Mouse (Mus musculus): Measurements from ENCODE around the gene Col17a1.

Col17a1 gene

DNA sequence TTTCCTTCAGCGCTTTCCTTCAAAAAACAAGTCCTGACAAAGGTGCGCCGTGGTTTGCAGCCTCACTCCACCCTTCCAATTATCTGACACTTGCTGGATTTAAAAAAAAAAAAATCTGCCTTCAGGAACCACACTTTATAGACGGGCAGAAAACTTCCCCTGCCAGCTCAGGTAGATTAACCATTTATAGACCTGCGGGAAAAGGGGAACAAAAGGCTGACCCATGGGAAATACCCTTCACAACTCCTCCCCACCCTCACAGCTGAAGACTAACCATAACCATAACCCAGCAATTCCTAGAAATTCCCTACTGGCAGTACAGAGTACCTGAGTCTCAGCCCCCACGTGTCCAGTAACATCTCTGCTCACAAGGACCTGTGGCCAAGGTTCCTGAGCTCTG lies at the start of gene Col17a1:
Gene Col17a1 (minus strand): TSS at position 101 of the 400 bp plus-strand sequence.
- DNase-seq (ENCODE audit: low read depth): no peak

DNA sequence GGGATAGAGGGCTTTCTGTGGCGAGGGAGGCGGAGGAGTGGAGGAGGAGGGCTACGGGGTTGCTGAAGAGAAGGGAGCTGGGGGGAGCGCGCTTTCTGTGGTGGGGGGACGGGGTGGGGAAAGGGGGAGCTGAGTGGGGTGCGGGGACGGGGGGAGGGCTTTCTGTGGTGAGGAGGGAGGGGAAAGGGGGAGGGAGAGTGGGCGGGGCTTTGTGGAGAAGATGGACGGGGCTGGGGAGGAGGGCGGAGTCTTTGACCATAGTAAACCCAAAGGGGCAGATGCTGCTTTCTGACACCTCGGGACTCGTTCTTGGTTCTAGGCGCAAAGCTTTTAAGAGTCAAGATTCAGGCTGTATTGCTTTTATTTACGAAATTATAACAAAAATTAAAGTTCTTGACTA lies 40.0 kb upstream of the Col17a1 start:
- peak; percentile 36 for DNase-seq (ENCODE audit: low read depth)

GRCm38 (mm10) chr19:47731071-47731881 lies 39.4 kb upstream of the Col17a1 start, which contains the start of gene Sfr1:
Gene Sfr1, plus strand, starts transcription at chr19:47731682.
- DNase-seq (ENCODE audit: low read depth): peak; percentile 90

DNA sequence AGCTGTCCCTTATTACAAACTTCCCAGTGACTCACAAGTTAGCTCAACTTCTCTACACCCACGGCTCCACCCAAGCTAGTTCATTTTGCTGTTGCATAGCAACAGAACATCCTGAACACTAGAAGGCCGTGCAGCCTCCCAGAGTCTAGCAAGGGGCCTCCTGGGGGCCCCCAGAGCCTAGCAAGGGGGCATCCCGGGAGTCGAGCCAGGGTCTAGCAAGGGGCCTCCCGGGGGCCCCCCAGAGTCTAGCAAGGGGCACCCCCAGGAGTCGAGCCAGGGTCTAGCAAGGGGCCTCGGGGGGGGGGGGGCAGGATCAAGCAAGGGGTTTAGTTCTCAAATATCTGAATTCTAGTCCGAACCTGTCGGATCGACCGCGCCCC lies 38.8 kb upstream of the Col17a1 start:
- peak; percentile 70 for DNase-seq (ENCODE audit: low read depth)

- no peak for DNase-seq (ENCODE audit: low read depth)
Measured at GRCm38 (mm10) chr19:47725643-47726140, 33.8 kb upstream of the Col17a1 start.

GRCm38 (mm10) chr19:47724903-47725302 lies 33.0 kb upstream of the Col17a1 start:
- DNase-seq (ENCODE audit: low read depth): no peak

- DNase-seq (ENCODE audit: low read depth): no peak
Measured at GRCm38 (mm10) chr19:47722471-47722870, 30.6 kb upstream of the Col17a1 start.

GRCm38 (mm10) chr19:47719147-47719546 lies 27.3 kb upstream of the Col17a1 start:
- no peak for DNase-seq (ENCODE audit: low read depth)

- no peak for DNase-seq (ENCODE audit: low read depth)
Measured at GRCm38 (mm10) chr19:47716144-47716543, 24.2 kb upstream of the Col17a1 start.

- no peak for DNase-seq (ENCODE audit: low read depth)
Measured at GRCm38 (mm10) chr19:47713457-47713856, 21.6 kb upstream of the Col17a1 start.

- DNase-seq (ENCODE audit: low read depth): no peak
Measured at GRCm38 (mm10) chr19:47710376-47710775, 18.5 kb upstream of the Col17a1 start.

GRCm38 (mm10) chr19:47705772-47706309 lies 13.9 kb upstream of the Col17a1 start:
- no peak for DNase-seq (ENCODE audit: low read depth)

DNA sequence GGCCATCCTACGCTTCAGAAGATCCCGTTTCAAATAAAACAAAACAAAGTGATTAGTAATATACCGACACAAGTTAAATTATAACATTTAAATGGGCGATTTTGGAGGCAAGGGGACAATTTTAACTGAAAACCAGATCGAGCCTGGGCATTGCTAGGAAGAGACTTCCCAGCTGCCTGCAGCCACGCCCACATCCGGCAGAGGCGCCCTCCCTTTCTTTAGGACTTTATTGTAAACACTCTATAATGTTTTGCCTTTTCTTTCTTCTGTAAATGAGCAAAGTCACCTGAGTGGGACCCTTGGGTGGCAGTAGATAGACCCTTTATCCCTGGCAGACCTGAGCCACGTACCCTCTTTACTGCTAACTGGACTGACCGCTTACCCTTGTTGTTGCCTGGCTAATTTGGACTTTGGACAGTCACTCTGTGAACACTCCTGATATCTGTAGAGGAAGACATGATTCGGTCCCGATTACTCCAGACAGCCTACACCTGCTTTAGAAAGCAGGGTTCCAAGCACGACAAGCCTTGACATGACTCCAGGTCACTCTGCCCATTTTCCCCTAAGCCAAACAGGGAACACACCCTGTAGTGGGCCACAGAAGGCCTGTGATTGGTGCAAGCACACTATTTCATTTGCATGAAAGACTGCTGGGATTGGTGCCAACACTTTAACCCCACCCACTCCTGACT lies 13.3 kb upstream of the Col17a1 start:
- DNase-seq (ENCODE audit: low read depth): no peak

DNA sequence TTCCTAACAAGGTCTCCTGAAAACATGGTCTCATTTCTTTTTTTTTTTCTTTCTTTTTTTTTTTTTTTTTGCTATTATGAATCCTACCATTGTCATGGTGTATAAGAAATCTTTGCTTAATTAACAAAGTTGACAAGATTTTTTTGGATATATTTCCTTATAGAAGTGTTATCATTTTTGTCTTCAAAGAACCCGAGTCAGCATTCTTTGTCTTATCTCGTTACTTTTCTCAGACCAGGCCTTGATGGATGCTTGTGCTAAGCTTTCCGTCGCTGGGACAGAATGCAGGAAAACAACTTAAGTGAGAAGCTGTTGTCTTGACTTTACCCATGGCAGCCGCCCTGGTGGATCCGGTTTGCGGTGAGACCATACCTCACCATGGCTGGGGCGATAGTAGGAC lies 8.6 kb upstream of the Col17a1 start:
- DNase-seq (ENCODE audit: low read depth): no peak

DNA sequence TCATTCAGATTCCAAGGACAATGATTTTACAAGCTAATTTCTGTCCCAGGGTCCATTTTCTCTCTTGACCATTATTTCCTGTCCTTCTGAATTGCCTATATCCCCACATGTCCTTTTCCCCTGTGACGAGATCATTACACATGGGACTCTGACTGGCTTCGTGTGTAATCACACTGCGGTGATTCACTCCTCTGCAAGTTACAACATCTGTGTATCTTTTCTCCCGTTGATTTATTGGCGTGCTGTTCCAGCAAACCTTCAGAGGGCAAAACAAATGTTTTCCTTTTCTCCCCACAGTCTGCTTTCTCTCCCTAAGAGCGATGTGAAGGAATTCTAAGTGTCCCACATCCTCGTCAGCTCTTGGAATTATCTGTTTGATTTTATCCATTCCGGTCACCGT lies 7.8 kb upstream of the Col17a1 start:
- DNase-seq (ENCODE audit: low read depth): no peak

DNA sequence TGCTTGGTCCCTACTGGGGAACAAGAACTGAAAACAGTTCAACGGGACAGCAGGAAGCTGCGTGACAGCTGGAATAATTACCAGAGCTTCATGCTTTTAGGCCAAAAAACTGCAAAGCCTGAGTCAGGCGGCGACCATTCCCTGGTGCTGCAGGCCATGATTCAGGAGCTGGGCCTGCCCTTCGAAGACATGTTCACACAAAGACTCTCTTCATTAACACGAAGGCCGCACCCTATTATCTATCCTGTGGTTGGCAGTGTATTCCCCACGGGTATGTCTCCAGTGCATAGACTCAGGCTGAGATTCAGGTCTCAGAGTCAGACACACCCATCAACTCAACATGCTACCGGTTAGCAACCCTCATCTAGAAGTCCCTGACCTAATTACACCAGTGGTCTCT lies 6.4 kb upstream of the Col17a1 start:
- no peak for DNase-seq (ENCODE audit: low read depth)

GRCm38 (mm10) chr19:47697067-47697466 lies 5.2 kb upstream of the Col17a1 start:
- DNase-seq (ENCODE audit: low read depth): no peak

GRCm38 (mm10) chr19:47696411-47696810 lies 4.5 kb upstream of the Col17a1 start:
- no peak for DNase-seq (ENCODE audit: low read depth)

DNA sequence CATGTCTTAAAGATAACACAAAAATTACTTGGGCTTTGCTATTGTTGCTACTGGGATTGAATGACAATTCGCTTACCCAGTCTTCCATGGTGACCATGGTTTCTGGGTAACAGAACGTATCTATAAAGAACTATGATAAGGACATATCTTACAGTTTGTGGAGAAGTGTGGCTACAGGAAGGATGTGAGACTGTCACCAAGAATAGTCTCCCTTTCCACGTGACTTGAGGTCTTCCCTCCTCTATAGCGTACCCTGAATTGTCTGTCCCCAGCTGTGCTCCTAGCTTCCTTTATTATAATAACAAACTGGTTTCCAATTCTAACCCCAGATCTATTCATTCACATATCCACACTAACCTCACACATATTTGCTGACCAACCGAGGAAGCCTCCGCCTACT lies 3.8 kb upstream of the Col17a1 start:
- no peak for DNase-seq (ENCODE audit: low read depth)

DNA sequence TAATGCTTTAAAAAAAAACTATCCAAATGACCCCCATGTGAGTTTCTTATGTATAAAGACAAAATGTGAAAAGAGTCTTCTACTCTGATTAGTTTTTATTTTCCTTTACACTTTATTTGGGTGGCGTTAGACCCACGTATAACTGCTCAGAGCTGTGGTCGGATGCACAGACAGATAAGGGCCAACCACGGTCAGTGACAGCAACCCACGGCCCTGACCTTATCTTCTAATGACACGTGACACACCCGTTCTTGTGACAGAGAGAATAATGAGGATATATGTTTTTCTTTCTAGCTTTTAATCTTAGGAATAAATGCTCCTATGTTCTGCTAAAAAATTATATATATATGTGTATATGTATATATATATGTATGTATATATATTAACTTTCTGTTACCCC lies 2.3 kb downstream of the Col17a1 start:
- DNase-seq (ENCODE audit: low read depth): no peak

DNA sequence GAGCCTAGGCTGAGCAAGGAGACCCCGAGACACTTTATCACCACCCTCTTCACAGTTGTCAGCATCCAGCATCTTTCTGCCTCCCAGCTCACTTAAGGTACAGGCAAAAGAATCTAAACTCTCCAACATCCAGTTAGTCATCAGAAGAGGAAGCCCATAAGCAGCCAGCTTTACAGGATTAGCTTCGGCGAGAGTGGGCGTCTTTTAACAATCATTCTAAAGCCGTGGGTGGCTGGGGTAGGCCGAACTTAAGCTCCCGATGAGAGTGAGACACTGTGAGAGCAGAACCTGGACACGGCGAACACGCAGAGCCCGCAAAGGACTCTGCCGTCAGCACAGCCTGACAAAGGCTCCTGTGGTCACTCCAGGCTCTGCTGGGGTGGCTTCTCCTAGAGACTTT lies 13.2 kb downstream of the Col17a1 start:
- DNase-seq (ENCODE audit: low read depth): no peak

GRCm38 (mm10) chr19:47674419-47674818 lies 17.5 kb downstream of the Col17a1 start:
- DNase-seq (ENCODE audit: low read depth): peak; percentile 43

DNA sequence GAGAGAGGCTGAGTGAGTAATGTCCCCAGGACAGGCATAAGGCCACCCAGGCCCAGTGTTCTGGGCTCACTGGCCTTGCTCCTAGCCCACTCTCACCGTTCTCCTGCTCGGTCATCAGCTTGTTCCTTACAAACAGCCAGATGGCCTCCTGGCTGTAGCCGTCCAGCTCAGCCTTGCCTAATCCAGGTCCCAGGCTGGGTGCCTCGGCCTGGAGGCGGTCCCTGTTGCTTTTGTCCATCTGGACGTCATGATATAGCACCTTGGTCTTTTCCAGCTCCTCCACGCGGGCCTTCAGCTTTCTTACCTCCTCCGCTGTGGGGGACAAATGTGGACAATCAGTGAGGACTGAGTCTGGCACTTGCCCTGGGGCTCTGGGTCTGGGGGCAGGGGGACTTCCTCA lies 23.5 kb downstream of the Col17a1 start:
- DNase-seq (ENCODE audit: low read depth): no peak
